Mouse (Mus musculus): ENCODE measurements at regions not wholly inside any gene's neighbourhood (a gene's known extent, or its start where the extent isn't known, plus 50 kb on each side); places are given as distances from the start of the nearest gene placed in this dataset.
A peak's percentile ranks its signal among the peaks of the same experiment; 100 is the strongest.
"Not testable (repeated sequence)": the region's sequence is repeated elsewhere in the genome, so short reads cannot be mapped to it uniquely, and the experiment has no call there.

GRCm38 (mm10) chr14:36155757-36156156 lies 61.0 kb downstream of the 4930474N05Rik start:
- no peak for DNase-seq (ENCODE audit: low spot score in 2 of 2)

- no peak for DNase-seq (ENCODE audit: low spot score in 2 of 2)
These were observed 61.5 kb downstream of the 4930474N05Rik start for GRCm38 (mm10) chr14:36156175-36156574.

GRCm38 (mm10) chr14:36183701-36184100 lies 89.0 kb downstream of the 4930474N05Rik start:
- DNase-seq (ENCODE audit: low spot score in 2 of 2), result no peak

DNA sequence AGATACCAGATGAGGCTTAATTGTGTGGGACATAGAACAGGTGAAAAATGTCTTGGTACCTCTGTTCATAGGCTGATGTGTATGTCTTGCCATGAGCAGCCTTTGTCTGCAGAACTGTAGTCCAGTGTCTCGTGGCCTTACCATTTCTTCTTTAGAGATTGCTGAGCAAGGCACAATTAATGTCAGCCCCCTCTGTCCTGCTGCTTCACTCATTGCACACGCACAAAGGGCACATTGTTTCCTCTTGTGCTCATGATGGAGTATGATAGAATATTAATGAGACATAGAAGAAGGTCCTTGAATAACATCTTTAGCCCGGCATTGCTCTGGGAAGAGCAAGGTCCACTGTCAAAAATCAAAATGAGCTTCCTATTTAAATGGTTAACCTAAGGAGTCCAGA lies 101.8 kb downstream of the 4930474N05Rik start:
- no peak for DNase-seq (ENCODE audit: low spot score in 2 of 2)

DNA sequence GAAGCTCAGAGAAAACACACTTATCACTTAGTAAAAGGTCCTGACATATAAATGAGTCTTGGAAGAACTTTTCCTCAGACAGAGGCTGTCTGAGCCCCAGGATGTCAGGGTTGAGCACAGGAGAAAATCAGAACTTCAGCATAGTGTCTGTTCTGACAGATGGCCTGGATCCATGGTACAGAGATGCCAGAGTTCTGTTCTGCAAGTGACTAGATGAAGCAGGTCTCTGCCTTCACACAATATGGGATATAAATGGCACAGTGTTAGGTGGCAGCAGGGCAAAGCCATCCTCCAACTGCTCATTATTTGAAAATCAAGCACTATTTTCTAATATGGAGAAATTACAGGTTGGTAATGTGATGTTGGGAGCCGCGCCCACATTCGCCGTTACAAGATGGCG lies 103.7 kb downstream of the 4930474N05Rik start:
- no peak for DNase-seq (ENCODE audit: low spot score in 2 of 2)

DNA sequence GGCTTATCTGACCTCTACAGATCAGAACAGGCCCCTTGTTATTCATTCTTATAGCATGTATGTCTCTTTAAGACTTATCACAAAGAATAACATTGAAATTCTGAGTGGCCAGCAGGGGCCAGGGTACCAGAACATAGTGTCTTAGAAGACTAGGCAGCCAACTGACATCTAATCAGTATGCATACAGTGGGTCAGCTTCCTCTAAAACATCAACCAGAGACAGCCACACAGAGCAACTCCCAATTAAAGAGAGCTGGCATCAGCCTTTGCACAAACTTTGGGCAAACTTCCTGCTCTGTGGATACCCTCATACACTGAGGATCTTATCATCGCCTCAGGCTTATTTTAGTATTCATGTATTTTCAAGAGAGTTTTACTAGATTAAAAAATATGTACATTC lies 109.1 kb downstream of the 4930474N05Rik start:
- no peak for DNase-seq (ENCODE audit: low spot score in 2 of 2)

GRCm38 (mm10) chr14:36212830-36213229 lies 118.1 kb downstream of the 4930474N05Rik start:
- peak in 1 of 2 experiments; percentile 22 for DNase-seq (ENCODE audit: low spot score in 2 of 2)

DNA sequence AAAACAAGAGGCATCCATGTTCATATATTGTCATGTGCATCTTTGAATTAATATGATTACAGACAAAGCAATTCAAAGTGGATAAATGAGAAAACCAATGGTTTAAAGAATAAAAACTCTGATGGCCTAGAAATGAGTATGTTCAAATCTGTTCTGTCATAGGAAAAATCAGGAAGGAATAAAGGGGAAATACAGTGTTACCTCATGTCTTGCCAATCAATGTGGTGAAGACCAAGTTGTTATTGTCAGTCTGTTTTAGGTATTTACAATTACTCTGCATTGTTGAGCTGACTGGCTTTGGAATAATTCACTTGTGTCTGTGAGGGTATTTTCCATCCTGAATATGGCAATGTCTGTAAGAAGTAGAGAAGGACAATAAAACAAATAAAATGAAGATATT lies 151.1 kb downstream of the 4930474N05Rik start:
- no peak for DNase-seq (ENCODE audit: low spot score in 2 of 2)

- no peak for DNase-seq (ENCODE audit: low spot score in 2 of 2)
These were observed 167.4 kb downstream of the 4930474N05Rik start for GRCm38 (mm10) chr14:36262126-36262525.

GRCm38 (mm10) chr14:36283825-36284414 lies 189.2 kb downstream of the 4930474N05Rik start:
- no peak for DNase-seq (ENCODE audit: low spot score in 2 of 2)

DNA sequence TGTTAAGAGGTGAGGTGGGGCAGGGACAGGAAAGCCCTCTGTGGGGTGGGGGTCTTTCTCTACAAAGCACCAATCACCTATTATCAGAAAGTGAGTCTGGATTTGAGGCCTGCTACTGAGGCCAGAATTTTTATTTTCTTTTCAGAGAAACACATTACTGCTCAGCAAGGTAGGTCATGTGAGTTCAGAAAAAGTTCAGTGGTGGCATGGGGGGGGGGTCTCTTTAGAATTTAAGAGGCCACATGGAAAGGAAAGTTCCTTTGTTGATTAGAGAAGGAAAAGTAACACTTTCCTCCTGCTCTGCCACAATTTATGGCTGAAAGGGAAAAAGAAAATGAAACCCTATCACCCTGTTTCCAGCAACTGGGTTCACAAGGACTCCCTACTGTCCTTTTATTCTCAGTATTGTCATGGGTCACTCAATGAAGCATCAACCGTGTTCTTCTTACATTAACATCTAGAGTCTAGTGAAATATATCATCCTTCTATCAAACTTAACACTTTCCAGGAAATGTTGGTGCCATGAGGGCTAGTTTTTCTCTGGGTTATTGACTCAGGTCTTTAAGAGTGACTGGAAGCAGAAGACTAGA lies 194.1 kb downstream of the 4930474N05Rik start:
- no peak for DNase-seq (ENCODE audit: low spot score in 2 of 2)

- DNase-seq (ENCODE audit: low spot score in 2 of 2), result no peak
These were observed 215.6 kb downstream of the 4930474N05Rik start for GRCm38 (mm10) chr14:36310324-36310723.

DNA sequence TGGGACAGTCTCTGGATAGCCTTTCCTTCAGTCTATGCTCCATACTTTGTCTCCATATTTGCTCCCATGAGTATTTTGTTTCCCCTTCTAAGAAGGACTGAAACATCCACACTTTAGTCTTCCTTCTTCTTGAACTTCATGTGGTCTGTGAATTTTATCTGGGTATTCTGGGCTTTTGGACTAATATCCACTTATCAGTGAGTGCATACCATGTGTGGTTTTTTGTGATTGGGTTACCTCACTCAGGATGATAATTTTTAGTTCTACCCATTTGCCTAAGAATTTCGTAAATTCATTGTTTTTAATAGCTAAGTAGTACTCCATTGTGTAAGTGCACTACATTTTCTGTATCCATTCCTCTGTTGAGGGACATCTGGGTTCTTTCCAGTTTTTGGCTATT lies 220.0 kb downstream of the 4930474N05Rik start:
- DNase-seq (ENCODE audit: low spot score in 2 of 2), result not testable (repeated sequence)

GRCm38 (mm10) chr14:36316418-36317111 lies 221.8 kb downstream of the 4930474N05Rik start:
- DNase-seq (ENCODE audit: low spot score in 2 of 2), result no peak

DNA sequence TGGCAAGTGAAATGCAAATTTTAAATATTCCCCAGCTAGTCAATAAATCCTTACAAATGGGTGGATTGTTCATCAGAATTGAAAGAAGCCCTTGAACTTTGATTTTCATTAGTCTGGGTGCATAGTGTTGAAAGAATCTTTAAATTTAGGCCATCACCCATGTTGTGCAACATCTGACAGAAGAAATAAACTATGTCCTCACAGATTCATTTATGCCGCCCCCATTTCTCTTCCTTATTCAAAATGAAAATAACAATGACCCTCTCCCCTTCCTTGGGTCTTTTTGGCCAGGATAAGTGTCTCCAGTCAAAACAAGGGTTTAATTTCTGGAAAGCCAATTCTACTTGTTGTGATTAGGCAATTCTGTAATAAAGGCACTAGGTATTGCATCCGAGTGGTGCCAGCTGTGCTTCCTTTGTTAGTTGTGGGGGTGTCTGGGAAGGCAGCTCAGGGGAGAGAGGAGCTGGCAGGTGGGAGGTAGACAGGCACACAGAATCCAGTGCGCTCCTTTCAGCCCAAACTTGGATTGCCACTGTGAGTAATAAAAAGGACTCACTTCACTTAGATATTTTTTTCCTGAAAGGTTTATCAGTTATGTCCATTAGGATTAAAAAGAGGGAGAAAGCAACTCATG lies 233.7 kb downstream of the 4930474N05Rik start:
- no peak for DNase-seq (ENCODE audit: low spot score in 2 of 2)

GRCm38 (mm10) chr14:36340832-36341231 lies 246.1 kb downstream of the 4930474N05Rik start:
- DNase-seq (ENCODE audit: low spot score in 2 of 2), result no peak

Data from spleen, postnatal 10 days (tissue).